In the genomic region with DNA sequence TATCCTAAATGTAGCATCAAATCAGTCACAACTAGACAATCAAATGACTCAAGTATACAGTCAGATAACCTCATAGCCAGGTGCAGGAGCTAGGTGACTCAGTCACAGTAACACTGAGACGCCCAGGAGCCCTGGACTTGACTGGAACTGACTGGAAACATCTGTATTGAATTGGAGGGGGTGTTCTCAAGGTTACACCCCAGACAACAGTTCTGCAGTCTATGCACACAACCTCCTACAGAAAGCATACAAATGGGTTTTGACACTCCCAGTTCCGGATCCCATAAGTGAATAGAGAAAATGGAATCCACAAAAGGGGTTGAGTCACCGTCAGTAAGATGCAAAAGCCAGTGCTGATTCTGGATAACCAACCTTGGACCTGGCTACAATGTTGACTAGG, we compare ENCODE assay signal across 32 mouse cellular contexts. TPM values are rescaled to one million over a fixed set of nuclear protein-coding genes. Genes with fewer than 3 reads are reported as not detected.
DNase-seq lines count a peak whose midpoint lies in the region; TF ChIP-seq lines count a peak whose summit lies in the region.
"Had no signal": no experiment of that assay in that cellular context is flagged by ENCODE, and none has a peak within 500 bp of the region (broad histone marks: within the 10 kb centered on the region; RNA-seq: fewer than 3 reads in every experiment).

No protein-coding gene starts in this region.

- TF ChIP-seq POLR2A in ES-Bruce4 (IDR thresholded peaks at IDR 0.05; ENCODE audit: insufficient read depth, low read length): no peak
- no peak for TF ChIP-seq POLR2A in thymus, adult 2 months (IDR thresholded peaks at IDR 0.05; ENCODE audit: control insufficient read depth, extremely low read depth, insufficient read depth, low read length, poor library complexity)

- H3K27me3 ChIP-seq in ES-Bruce4 (ENCODE audit: control insufficient read depth, insufficient read depth, low read length, poor library complexity, severe bottlenecking): no peaks in the 10 kb centered on the region
- H3K27me3 ChIP-seq in thymus, adult 2 months (ENCODE audit: control insufficient read depth, insufficient read depth, low read length): no peaks in the 10 kb centered on the region
- H3K27me3 ChIP-seq: heart, embryonic 13.5 days had no signal

- no peak for TF ChIP-seq CTCF in ES-Bruce4 (IDR thresholded peaks at IDR 0.05; ENCODE audit: low read depth, low read length)
- TF ChIP-seq CTCF in thymus, adult 2 months (IDR thresholded peaks at IDR 0.05; ENCODE audit: borderline replicate concordance, control insufficient read depth, extremely low read depth, insufficient read depth, low read length, poor library complexity): no peak

- H3K9ac ChIP-seq in ES-Bruce4 (ENCODE audit: low read depth, poor library complexity, severe bottlenecking) (no peak overlapping the region), ES-E14 (ENCODE audit: insufficient read depth, low read depth, low read length, poor library complexity, severe bottlenecking) (no peak overlapping the region)
- H3K9ac ChIP-seq: forebrain, postnatal 0 days; heart, embryonic 13.5 days; hindbrain, embryonic 14.5 days had no signal

- H3K4me1 ChIP-seq in ES-Bruce4 (ENCODE audit: control insufficient read depth, insufficient read depth, low read length): peaks cover 5% of the 10 kb centered on the region
- peaks cover 3 to 6% of the 10 kb centered on the region in 2 experiments; a peak in 2 of 4 replicates for H3K4me1 ChIP-seq in ES-E14 (ENCODE audit: control insufficient read depth in 2 of 2, insufficient read depth in 2 of 2, low read length in 2 of 2, poor library complexity in 1 of 2)
- H3K4me1 ChIP-seq in thymus, adult 2 months (replicated peaks; ENCODE audit: control insufficient read depth, insufficient read depth, low read length): no peaks in the 10 kb centered on the region

- H3K27ac ChIP-seq in ES-Bruce4 (ENCODE audit: insufficient read depth, low read length) (peak overlapping the region; percentile 49; the same call in 1 of the 2 replicates), ES-E14 (ENCODE audit: insufficient read depth, low read depth, low read length, poor library complexity, severe bottlenecking) (no peak overlapping the region; the same call in 1 of the 2 replicates), macrophage (peak overlapping the region; percentile 94; the same call in 1 of the 2 replicates)
- no peak overlapping the region for H3K27ac ChIP-seq in thymus, adult 2 months (ENCODE audit: control insufficient read depth, insufficient read depth, low read length)
- H3K27ac ChIP-seq: heart, adult 2 months; heart, embryonic 10.5 days; heart, embryonic 13.5 days; hindbrain, embryonic 14.5 days had no signal

- H3K9me3 ChIP-seq in ES-Bruce4 (replicated peaks; ENCODE audit: control insufficient read depth, insufficient read depth, low read length, poor library complexity, severe bottlenecking) (peaks cover 5% of the 10 kb centered on the region; the same call in 1 of the 2 replicates), ES-E14 (ENCODE audit: control insufficient read depth, insufficient read depth, low read depth, low read length) (no peaks in the 10 kb centered on the region)
- H3K9me3 ChIP-seq: heart, embryonic 10.5 days had no signal

- peak; percentile 60; the same call in 1 of the 2 replicates for TF ChIP-seq EP300 in ES-Bruce4 (IDR thresholded peaks at IDR 0.05; ENCODE audit: insufficient read depth, low read depth, low read length)

- H3K4me3 ChIP-seq in ES-Bruce4 (ENCODE audit: low read depth, low read length) (no peak overlapping the region), ES-E14 (ENCODE audit: insufficient read depth in 1 of 2, low read depth in 1 of 2, low read length in 2 of 2, poor library complexity in 1 of 2, severe bottlenecking in 1 of 2) (no peak overlapping the region), macrophage (ENCODE audit: inconsistent target) (no peak overlapping the region)
- no peak overlapping the region for H3K4me3 ChIP-seq in thymus, adult 2 months (ENCODE audit: control insufficient read depth, insufficient read depth, low read length)
- H3K4me3 ChIP-seq: heart, adult 2 months; heart, embryonic 10.5 days; heart, embryonic 13.5 days had no signal

- in situ Hi-C loops in ES-E14 (cut with MboI; ENCODE audit: low sequenced_read_pairs in 2 of 2, unreplicated experiment in 2 of 2): no loop called here

- no peak for DNase-seq in ES-E14 (ENCODE audit: low read depth, low spot score)
- DNase-seq in ZHBTc4 (ENCODE audit: low read depth, low spot score): peak; percentile 83
- DNase-seq in left cerebral cortex, adult 9 months (ENCODE audit: low spot score in 2 of 2): no peak
- DNase-seq in thymus, adult 2 months: no peak
- no peak for DNase-seq in adrenal gland, adult 8-10 months
- DNase-seq: adrenal gland, postnatal 14 days; cerebellum, adult 11-12 months; cerebellum, adult 8-10 months; cerebellum, postnatal 14 days; forebrain, postnatal 0 days; gastrocnemius, postnatal 25 days; heart, adult 2 months; heart, postnatal 14 days; heart, postnatal 4 days; kidney, adult 18-20 months had no signal

- H3K36me3 ChIP-seq in ES-Bruce4 (ENCODE audit: control insufficient read depth, insufficient read depth, low read length, poor library complexity, severe bottlenecking) (no peaks in the 10 kb centered on the region), ES-E14 (ENCODE audit: control insufficient read depth, insufficient read depth, low read length, poor library complexity, severe bottlenecking) (no peaks in the 10 kb centered on the region), macrophage (ENCODE audit: inconsistent target) (no peaks in the 10 kb centered on the region)
- no peaks in the 10 kb centered on the region for H3K36me3 ChIP-seq in thymus, adult 2 months (ENCODE audit: control insufficient read depth, insufficient read depth, low read length)
- H3K36me3 ChIP-seq: heart, embryonic 10.5 days; heart, embryonic 13.5 days had no signal

- 90% methylated on average over 3 of the region's 3 CpGs for WGBS in macrophage (ENCODE audit: missing documents)
- WGBS in thymus, adult 2 months: 88% methylated on average over 3 of the region's 3 CpGs

- no peaks in the 10 kb centered on the region for H3K79me2 ChIP-seq in macrophage (ENCODE audit: inconsistent target)

TF ChIP-seq in ES-E14, 5 proteins besides CTCF, POLR2A, EP300 and RAD21:
- TF ChIP-seq CHD2 (IDR thresholded peaks at IDR 0.05; ENCODE audit: low read depth, low read length): no peak
- 0 out of 2 replicates have a peak, but pooled peaks have one; percentile 13 for TF ChIP-seq MAFK (IDR thresholded peaks at IDR 0.05; ENCODE audit: insufficient read depth, low read depth, low read length)

RNA-seq across cellular contexts. Expression of a gene that starts 9.2 kb away (rescaled TPM):
- polyA plus RNA-seq in ES-Bruce4 (2011; ENCODE audit: insufficient read depth, insufficient read length, low read depth, missing spikeins) (11.3 and 13.5 TPM in 2 replicates), macrophage (2018) (46.4 to 103 TPM (median 54.4 TPM) in 3 replicates)
- 4.2 and 5.7 TPM in 2 replicates for total RNA-seq in ES-E14 (2012; rRNA removed)
- total RNA-seq in macrophage (2018; cell fraction: chromatin; rRNA removed): 10 to 100 TPM in 10 of 26 experiments, 1 to 10 TPM in 16; 1.1 to 25.6 (median 8.3) TPM
- 10 to 100 TPM; 24.1 to 62.2 (median 39.8) TPM for total RNA-seq in macrophage (2018; cell fraction: cytosol; rRNA removed)
- total RNA-seq in macrophage (2018; cell fraction: nucleus; rRNA removed): 10 to 100 TPM in 25 of 26 experiments, 1 to 10 TPM in 1; 9.8 to 85.9 (median 48.3) TPM
- 6.7 and 9.0 TPM in 2 replicates for polyA plus RNA-seq in thymus, adult 2 months (2012; rRNA removed)
- total RNA-seq in adrenal gland, adult 8-10 months (2022): 10 to 100 TPM; 15.0 to 22.2 (median 17.6) TPM

RNA-seq across cellular contexts. Expression of a gene that starts 15.2 kb away (rescaled TPM):
- polyA plus RNA-seq in ES-Bruce4 (2011; ENCODE audit: insufficient read depth, insufficient read length, low read depth, missing spikeins): not detected in 2 replicates
- total RNA-seq in ES-E14 (2012; rRNA removed): not detected in 2 replicates
- 1 to 10 TPM in 6 of 26 experiments, under 1 TPM in 10, not detected in 10; 0.69 to 1.9 (median 0.95) TPM for total RNA-seq in macrophage (2018; cell fraction: chromatin; rRNA removed)
- total RNA-seq in macrophage (2018; cell fraction: cytosol; rRNA removed): under 1 TPM in 18 of 26 experiments, not detected in 8; 0.09 to 0.51 (median 0.25) TPM
- 1 to 10 TPM in 12 of 26 experiments, under 1 TPM in 5, not detected in 9; 0.44 to 5.8 (median 1.7) TPM for total RNA-seq in macrophage (2018; cell fraction: nucleus; rRNA removed)
- polyA plus RNA-seq in macrophage (2018): 0.19 to 0.29 TPM in 2 of 3 replicates, not detected in the other
- not detected in 2 replicates for polyA plus RNA-seq in thymus, adult 2 months (2012; rRNA removed)
- total RNA-seq in adrenal gland, adult 8-10 months (2022): under 1 TPM in 1 of 4 experiments, not detected in 3; 0.30 TPM
- total RNA-seq: adrenal gland, adult 18-20 months; adrenal gland, postnatal 14 days; adrenal gland, postnatal 4 days; forebrain, postnatal 0 days; gastrocnemius, adult 8-10 months; gastrocnemius, postnatal 25 days; granulocyte monocyte progenitor cell, adult 5-6 weeks; heart, adult 2 months; heart, postnatal 14 days; heart, postnatal 4 days had no signal
- polyA plus RNA-seq: forebrain, embryonic 11.5 days; heart, embryonic 13.5 days; heart, embryonic 16.5 days; inflammation-experienced regulatory T-cells, adult 6 months; intestine, embryonic 16.5 days had no signal

RNA-seq across cellular contexts. Expression of a gene that starts 56.1 kb away (rescaled TPM):
- not detected in 2 replicates for polyA plus RNA-seq in ES-Bruce4 (2011; ENCODE audit: insufficient read depth, insufficient read length, low read depth, missing spikeins)
- total RNA-seq in ES-E14 (2012; rRNA removed): not detected in 2 replicates
- total RNA-seq in macrophage (2018; cell fraction: chromatin; rRNA removed): not detected
- under 1 TPM in 2 of 26 experiments, not detected in 24; 0.03 to 0.06 TPM for total RNA-seq in macrophage (2018; cell fraction: cytosol; rRNA removed)
- total RNA-seq in macrophage (2018; cell fraction: nucleus; rRNA removed): not detected
- not detected in 3 replicates for polyA plus RNA-seq in macrophage (2018)
- 1.0 and 1.7 TPM in 2 replicates for polyA plus RNA-seq in thymus, adult 2 months (2012; rRNA removed)
- total RNA-seq in adrenal gland, adult 8-10 months (2022): not detected
- total RNA-seq: adrenal gland, postnatal 14 days; forebrain, postnatal 0 days; gastrocnemius, adult 8-10 months; gastrocnemius, postnatal 25 days; granulocyte monocyte progenitor cell, adult 5-6 weeks; heart, adult 2 months; heart, postnatal 14 days; heart, postnatal 4 days; hindbrain, postnatal 0 days had no signal
- polyA plus RNA-seq: embryonic facial prominence, embryonic 11.5 days; forebrain, embryonic 11.5 days; forebrain, embryonic 14.5 days; heart, adult 2 months; heart, embryonic 10.5 days; heart, embryonic 13.5 days; hindbrain, embryonic 11.5 days; inflammation-experienced regulatory T-cells, adult 6 months had no signal

Comparison
In these comparisons a context has a peak if more than half of its experiments do, and no peak if none do; other contexts are left out.
1. H3K27ac ChIP-seq: peak in ES-Bruce4 (single experiment) and macrophage (single experiment); none in ES-E14 (single experiment) and thymus, adult 2 months (single experiment).